In genomic region chr8:114933248-114933647, GRCm38 (mm10) we compare ENCODE assay signal across 9 mouse cellular contexts.
DNase-seq lines count a peak whose midpoint lies in the region; TF ChIP-seq lines count a peak whose summit lies in the region.
"Had no signal": no experiment of that assay in that cellular context is flagged by ENCODE, and none has a peak within 500 bp of the region (broad histone marks: within the 10 kb centered on the region; RNA-seq: fewer than 3 reads in every experiment).

No protein-coding gene starts in this region.

- H3K27ac ChIP-seq in kidney, adult 2 months (ENCODE audit: insufficient read depth, low read depth, low read length): no peak overlapping the region

- TF ChIP-seq POLR2A in kidney, adult 2 months (IDR thresholded peaks at IDR 0.05; ENCODE audit: low read depth, low read length): no peak

- TF ChIP-seq CTCF in kidney, adult 2 months (conservative IDR thresholded peaks at IDR 0.05; ENCODE audit: insufficient read depth, insufficient read length, low read depth, low read length): peak; percentile 33; the same call in 1 of the 2 replicates

- H3K4me3 ChIP-seq in kidney, adult 2 months (ENCODE audit: insufficient read depth, low read depth, low read length): no peak overlapping the region

- peak; percentile 21 for DNase-seq in kidney, adult 2 months
- no peak for DNase-seq in kidney, postnatal 14 days
- DNase-seq in CD4-positive helper T cell, adult 2 months (ENCODE audit: low read depth, low spot score): peak; percentile 57
- DNase-seq in ES-CJ7 (ENCODE audit: low read depth, low spot score): peak; percentile 63
- DNase-seq in induced T-regulatory cell, adult 2 months (ENCODE audit: low read depth): peak; percentile 82
- DNase-seq in urinary bladder, postnatal 25 days (ENCODE audit: low spot score): no peak
- no peak for DNase-seq in right cerebral cortex, postnatal 36 days (ENCODE audit: low spot score in 2 of 2)
- DNase-seq: cerebellum, adult 11-12 months; gastrocnemius, postnatal 10 days had no signal

- no peaks in the 10 kb centered on the region for H3K36me3 ChIP-seq in kidney, adult 2 months (ENCODE audit: control insufficient read depth, insufficient read depth, low read length)

- no peaks in the 10 kb centered on the region for H3K27me3 ChIP-seq in kidney, adult 2 months (replicated peaks; ENCODE audit: control insufficient read depth, insufficient read depth, low read length)

- no peaks in the 10 kb centered on the region for H3K4me1 ChIP-seq in kidney, adult 2 months (ENCODE audit: control insufficient read depth, insufficient read depth, low read length)

- 92% methylated on average over 1 of the region's 1 CpGs for WGBS in kidney, adult 2 months

Comparison
In these comparisons a context has a peak if more than half of its experiments do, and no peak if none do; other contexts are left out.
1. DNase-seq: peak in kidney, adult 2 months (single experiment), CD4-positive helper T cell, adult 2 months (single experiment), ES-CJ7 (single experiment) and induced T-regulatory cell, adult 2 months (single experiment); none in kidney, postnatal 14 days (single experiment), urinary bladder, postnatal 25 days (single experiment) and right cerebral cortex, postnatal 36 days (0 of 2).